Mouse (Mus musculus) forebrain, embryonic 11.5 days (tissue): Measurements from ENCODE around the gene Cdc42bpa. TPM values are rescaled to one million over a fixed set of nuclear protein-coding genes. Genes with fewer than 3 reads are reported as not detected.

ENCODE experiments used
- ATAC-seq: fragments of 200-750 bp; cut with Nextera tagmentation; replicated peaks from 2 replicates; pipeline ENCODE4 v1.8.0; 2017; ENCODE audit warnings: moderate TSS enrichment; ENCODE audit not compliant: low FRiP score
- DNase-seq: peaks from one replicate; pipeline ENCODE4 v3.0.0-alpha.2; 2017; ENCODE audit warnings: low spot score
- H3K27ac ChIP-seq: fragments of 300-500 bp; sonication (generic); 2 replicates; pipeline ENCODE4 v1.5.1; 2014; ENCODE audit warnings: low read depth, low read length
- H3K27me3 ChIP-seq: fragments of 300-500 bp; sonication (generic); 2 replicates; pipeline ENCODE4 v1.6.1; 2014; ENCODE audit warnings: mild to moderate bottlenecking, low read length, mixed read lengths; ENCODE audit not compliant: control insufficient read depth, insufficient read depth
- H3K36me3 ChIP-seq: fragments of 300-500 bp; sonication (generic); 2 replicates; pipeline ENCODE4 v1.6.1; 2014; ENCODE audit warnings: mild to moderate bottlenecking, low read length, moderate library complexity, mixed read lengths; ENCODE audit not compliant: control insufficient read depth, insufficient read depth
- H3K4me1 ChIP-seq: fragments of 300-500 bp; sonication (generic); replicated peaks from 2 replicates; pipeline ENCODE4 v1.6.1; 2014; ENCODE audit warnings: low read length, mixed read lengths; ENCODE audit not compliant: control insufficient read depth, insufficient read depth
- H3K4me2 ChIP-seq: fragments of 300-500 bp; sonication (generic); 2 replicates; pipeline ENCODE4 v1.6.1; 2014; ENCODE audit warnings: low read depth, mild to moderate bottlenecking, low read length, moderate library complexity, mixed read lengths; ENCODE audit not compliant: severe bottlenecking
- H3K4me3 ChIP-seq: fragments of 300-500 bp; sonication (generic); 2 replicates; pipeline ENCODE4 v1.5.1; 2014; ENCODE audit warnings: low read depth, low read length
- H3K9ac ChIP-seq: fragments of 300-500 bp; sonication (generic); 2 replicates; pipeline ENCODE4 v1.6.1; 2014; ENCODE audit warnings: low read length
- H3K9me3 ChIP-seq: fragments of 300-500 bp; sonication (generic); 2 replicates; pipeline ENCODE4 v1.6.1; 2016; ENCODE audit warnings: low read length, mixed read lengths; ENCODE audit not compliant: control insufficient read depth
- WGBS: fragments of 180-500 bp; shearing (Covaris S2); extraction: QIAGEN DNeasy Blood & Tissue Kit; methylation state at CpG from one replicate; pipeline ENCODE4 v1.1.7; 2014; 5-methylcytosine and 5-hydroxymethylcytosine counted together
- polyA plus RNA-seq: library from polyadenylated mRNA; unstranded; fragments of >200 nt; fragmentation: Nextera tagmentation; extraction: Ambion mirVana; gene quantifications from 2 replicates; pipeline ENCODE4 v1.2.1, GENCODE M21; 2014

The Cdc42bpa gene
- polyA plus RNA-seq, 1 experiment from 2014 or later, result 17.1 TPM

DNA sequence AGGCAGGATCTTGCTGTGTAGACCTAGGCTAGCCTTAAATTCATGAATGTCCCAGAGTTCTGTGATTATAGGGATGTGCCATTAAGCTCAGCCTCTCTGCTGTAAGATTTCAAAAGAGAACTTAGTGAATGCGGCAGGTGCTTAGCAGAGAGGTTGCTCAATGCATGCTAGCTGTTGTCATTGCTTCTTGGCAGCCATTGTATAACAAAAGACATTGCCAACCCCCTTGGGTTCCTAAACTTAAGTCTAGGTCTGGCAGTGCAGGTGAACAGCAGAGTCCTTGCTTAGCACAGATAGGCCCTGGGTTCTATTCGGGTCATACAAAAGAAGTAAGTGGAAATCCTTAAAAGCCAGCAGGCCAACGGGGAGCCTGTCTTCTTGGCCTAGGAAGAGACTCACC lies 7.0 kb upstream of the Cdc42bpa start:
- H3K4me2 ChIP-seq, result no peak overlapping the region
- no peaks in the 10 kb centered on the region for H3K36me3 ChIP-seq
- no peak overlapping the region for H3K9ac ChIP-seq
- no peak overlapping the region for H3K27ac ChIP-seq
- 0 out of 2 replicates have a peak, but pooled peaks cover 5% of the 10 kb centered on the region for H3K4me1 ChIP-seq
- no peaks in the 10 kb centered on the region for H3K27me3 ChIP-seq
- H3K4me3 ChIP-seq, result no peak overlapping the region
- ATAC-seq (no peak), DNase-seq (no peak)
- no peaks in the 10 kb centered on the region for H3K9me3 ChIP-seq
- WGBS, result 77% methylated on average over 3 of the region's 3 CpGs

DNA sequence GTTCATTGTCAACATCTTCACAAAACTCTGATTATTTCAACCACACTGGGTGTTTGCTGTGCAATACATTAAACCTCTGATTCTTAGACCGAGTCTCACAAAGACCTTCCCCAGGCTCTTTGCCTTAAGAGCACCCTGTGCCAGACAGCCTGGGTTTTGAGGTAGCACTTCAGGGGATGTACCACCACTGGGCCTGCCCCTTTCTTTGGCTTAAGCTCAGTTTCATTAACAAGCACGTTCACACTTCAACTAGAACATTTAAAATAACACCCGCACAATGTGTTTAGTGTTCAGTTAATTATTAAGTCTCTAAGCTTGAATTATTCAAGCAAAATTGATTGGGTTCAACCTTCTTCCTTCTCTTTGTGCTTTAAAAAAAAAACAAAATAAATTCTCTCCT lies 2.8 kb upstream of the Cdc42bpa start:
- H3K9me3 ChIP-seq, result no peaks in the 10 kb centered on the region
- ATAC-seq (no peak), DNase-seq (no peak)
- H3K9ac ChIP-seq, result no peak overlapping the region
- H3K4me1 ChIP-seq, result peaks cover 13% of the 10 kb centered on the region
- no peak overlapping the region for H3K27ac ChIP-seq
- H3K27me3 ChIP-seq, result no peaks in the 10 kb centered on the region
- no peak overlapping the region for H3K4me3 ChIP-seq
- H3K36me3 ChIP-seq, result no peaks in the 10 kb centered on the region
- no peak overlapping the region for H3K4me2 ChIP-seq
- WGBS, result 32% methylated on average over 3 of the region's 3 CpGs

DNA sequence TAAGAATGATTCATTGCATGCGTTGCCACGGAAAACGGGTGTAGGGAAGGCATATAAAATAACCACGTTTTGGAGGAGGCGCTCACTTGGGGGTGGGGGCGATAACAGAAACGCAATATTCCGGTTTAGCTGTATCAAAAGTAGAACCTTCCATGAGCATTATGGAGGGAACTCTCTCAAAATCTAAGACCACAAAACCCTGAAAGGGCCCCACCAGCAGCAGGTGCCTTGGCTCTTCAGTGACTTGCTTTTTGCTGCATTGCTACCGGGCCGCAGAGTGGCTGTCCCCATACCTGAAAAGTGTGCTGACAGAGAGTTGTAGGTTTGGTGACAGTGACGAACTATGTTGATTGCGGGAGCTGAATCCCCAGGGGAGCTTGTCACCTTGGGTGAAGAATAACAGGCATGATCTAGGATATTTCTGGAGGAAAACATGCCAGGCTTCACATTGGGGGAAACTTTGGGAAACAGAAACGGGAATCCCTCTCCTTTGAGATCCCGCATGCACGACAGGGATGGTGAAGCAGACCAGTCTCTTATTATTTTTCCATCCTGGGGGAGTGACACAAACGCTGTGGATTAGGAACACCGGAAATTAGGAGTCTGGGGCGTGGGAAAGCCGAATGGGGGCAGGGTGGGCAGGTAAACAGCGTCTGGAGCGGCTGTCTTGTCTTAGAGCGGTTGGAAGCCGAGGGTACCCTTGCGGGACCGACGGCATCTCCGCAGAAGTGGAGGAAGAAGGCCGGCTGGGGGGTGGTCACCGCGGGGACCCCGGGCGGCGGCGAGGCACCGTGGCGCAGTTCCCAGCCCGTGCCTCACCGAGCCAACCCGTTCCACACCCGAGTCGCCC lies 1.2 kb upstream of the Cdc42bpa start:
- DNase-seq (peak; percentile 58), ATAC-seq (no peak; the same call in 1 of the 2 replicates)
- Histone ChIP-seq H3K9ac (peak overlapping the region; percentile 96), H3K9me3 (no peaks in the 10 kb centered on the region), H3K4me3 (peak overlapping the region; percentile 83), H3K4me2 (peak overlapping the region; percentile 76), H3K36me3 (no peaks in the 10 kb centered on the region), H3K27ac (peak overlapping the region; percentile 85), H3K27me3 (no peaks in the 10 kb centered on the region), H3K4me1 (peaks cover 13% of the 10 kb centered on the region)
- 4% methylated on average over 41 of the region's 41 CpGs for WGBS

DNA sequence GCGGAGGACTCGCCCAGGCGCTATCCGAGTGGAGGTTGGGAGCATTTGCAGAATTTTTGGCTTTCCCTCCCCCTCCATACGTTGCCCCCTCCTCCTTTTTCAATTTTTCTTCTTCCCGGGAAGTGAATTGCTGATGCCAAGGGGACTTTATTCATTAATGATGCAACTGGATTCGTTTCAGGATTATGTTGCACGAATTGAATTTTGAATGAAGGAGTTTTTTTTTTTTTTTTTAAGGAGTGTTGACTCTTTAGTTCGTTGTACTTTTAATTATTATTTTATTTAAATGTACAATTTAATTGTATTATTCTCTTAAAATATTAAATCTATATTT lies 238 bp downstream of the Cdc42bpa start:
- ATAC-seq (no peak), DNase-seq (no peak)
- Histone ChIP-seq H3K4me2 (peak overlapping the region; percentile 76), H3K27me3 (no peaks in the 10 kb centered on the region), H3K9me3 (no peaks in the 10 kb centered on the region), H3K36me3 (no peaks in the 10 kb centered on the region), H3K4me1 (peaks cover 13% of the 10 kb centered on the region), H3K27ac (peak overlapping the region; percentile 85), H3K4me3 (peak overlapping the region; percentile 83), H3K9ac (peak overlapping the region; percentile 96)
- 0% methylated on average over 9 of the region's 9 CpGs for WGBS

DNA sequence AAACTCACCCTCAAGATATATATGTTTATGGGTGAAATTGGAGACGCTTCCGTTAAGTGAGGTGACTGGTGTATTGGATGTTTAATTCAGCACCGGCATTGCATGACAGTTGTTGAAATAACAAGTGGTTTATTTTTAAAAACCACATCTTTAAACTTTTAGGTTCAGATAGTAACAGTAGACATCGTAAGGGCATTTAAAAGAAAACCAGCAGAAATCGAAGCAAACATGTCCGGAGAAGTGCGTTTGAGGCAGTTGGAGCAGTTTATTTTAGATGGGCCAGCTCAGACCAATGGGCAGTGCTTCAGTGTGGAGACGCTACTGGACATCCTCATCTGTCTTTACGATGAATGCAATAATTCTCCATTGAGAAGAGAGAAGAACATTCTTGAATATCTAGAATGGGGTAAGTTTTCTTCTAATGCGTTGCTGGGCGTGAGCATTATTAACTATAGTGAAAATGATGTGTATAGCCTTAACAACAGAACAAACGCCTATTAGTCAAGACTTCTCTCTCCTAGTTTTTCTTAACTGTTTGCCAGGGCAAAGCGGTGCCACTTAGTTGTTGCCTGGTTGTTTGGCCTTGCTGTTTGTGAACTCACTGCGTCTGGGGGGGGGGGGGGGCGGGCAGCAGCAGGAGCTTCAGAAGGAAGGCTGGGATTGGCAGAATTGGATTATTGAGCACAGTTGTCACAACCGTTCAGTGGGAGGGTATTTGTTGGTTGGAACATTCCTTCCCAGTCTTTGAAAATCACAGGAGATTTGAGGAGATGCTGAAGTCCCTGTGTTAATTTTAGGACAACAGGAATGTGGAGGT lies 818 bp downstream of the Cdc42bpa start:
- Histone ChIP-seq H3K4me2 (peak overlapping the region; percentile 76), H3K9me3 (no peaks in the 10 kb centered on the region), H3K27ac (no peak overlapping the region), H3K36me3 (no peaks in the 10 kb centered on the region), H3K27me3 (no peaks in the 10 kb centered on the region), H3K4me3 (peak overlapping the region; percentile 83), H3K4me1 (peaks cover 13% of the 10 kb centered on the region), H3K9ac (peak overlapping the region; percentile 51; the same call in 1 of the 2 replicates)
- 3% methylated on average over 16 of the region's 16 CpGs for WGBS
- DNase-seq (no peak), ATAC-seq (no peak)

DNA sequence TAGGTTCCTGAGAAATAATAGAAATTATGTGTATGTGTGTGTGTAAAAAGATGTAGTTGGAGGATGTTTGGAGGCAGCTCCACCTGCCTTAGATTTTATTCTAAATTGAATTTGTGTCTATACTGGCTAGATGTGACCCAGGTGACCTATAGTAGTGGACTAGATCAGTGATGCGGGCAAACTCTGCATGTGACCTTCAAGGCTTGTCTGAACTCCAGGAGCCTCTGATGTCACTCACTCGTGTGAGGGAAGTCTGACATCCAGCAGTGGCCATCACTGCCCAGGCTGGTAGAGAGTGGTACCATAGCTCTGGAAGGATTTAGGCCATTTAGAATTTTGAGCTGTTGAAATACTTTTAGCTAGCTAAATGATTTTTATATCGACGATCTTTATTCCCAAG lies 1.5 kb downstream of the Cdc42bpa start:
- WGBS, result 43% methylated on average over 4 of the region's 4 CpGs
- no peak for ATAC-seq
- no peak overlapping the region for H3K9ac ChIP-seq
- DNase-seq, result no peak
- peaks cover 13% of the 10 kb centered on the region for H3K4me1 ChIP-seq
- H3K4me2 ChIP-seq, result peak overlapping the region; percentile 76
- no peaks in the 10 kb centered on the region for H3K27me3 ChIP-seq
- H3K4me3 ChIP-seq, result peak overlapping the region; percentile 83
- no peaks in the 10 kb centered on the region for H3K9me3 ChIP-seq
- no peak overlapping the region for H3K27ac ChIP-seq
- H3K36me3 ChIP-seq, result no peaks in the 10 kb centered on the region

DNA sequence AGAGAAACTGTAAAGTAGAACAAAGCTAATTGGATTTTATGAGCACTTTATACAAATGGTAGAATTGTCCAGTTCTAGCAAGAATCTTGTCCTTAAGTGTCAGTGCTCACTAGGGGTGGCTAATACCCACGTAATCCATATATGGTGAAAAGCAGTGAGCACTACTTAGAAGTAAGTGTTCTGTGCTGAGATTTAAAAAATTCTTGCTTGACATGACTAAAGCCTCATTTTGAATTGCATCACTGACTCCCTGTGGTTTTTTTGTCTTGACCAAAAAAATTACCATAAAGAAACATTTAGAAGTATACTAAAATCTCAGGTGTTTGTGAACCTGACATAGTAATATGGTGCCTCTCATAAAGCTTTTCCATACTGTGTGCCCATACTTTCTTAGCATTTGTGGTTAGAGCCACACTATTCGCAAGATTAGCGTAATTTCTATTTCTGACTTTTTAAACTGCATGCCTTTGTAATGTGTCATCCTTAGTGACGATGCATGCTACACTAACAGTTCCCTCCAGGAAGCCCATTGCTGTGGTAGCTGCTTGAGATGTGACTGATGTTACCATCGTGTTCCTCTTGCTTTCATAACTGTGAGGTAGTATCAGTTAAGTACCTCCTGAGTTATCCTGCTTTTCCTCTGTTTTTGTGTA lies 9.6 kb downstream of the Cdc42bpa start:
- DNase-seq (no peak), ATAC-seq (no peak)
- Histone ChIP-seq H3K4me3 (no peak overlapping the region), H3K36me3 (no peaks in the 10 kb centered on the region), H3K27me3 (no peaks in the 10 kb centered on the region), H3K9ac (no peak overlapping the region), H3K4me1 (no peaks in the 10 kb centered on the region), H3K9me3 (no peaks in the 10 kb centered on the region), H3K4me2 (no peak overlapping the region), H3K27ac (no peak overlapping the region)
- WGBS, result 84% methylated on average over 5 of the region's 5 CpGs

DNA sequence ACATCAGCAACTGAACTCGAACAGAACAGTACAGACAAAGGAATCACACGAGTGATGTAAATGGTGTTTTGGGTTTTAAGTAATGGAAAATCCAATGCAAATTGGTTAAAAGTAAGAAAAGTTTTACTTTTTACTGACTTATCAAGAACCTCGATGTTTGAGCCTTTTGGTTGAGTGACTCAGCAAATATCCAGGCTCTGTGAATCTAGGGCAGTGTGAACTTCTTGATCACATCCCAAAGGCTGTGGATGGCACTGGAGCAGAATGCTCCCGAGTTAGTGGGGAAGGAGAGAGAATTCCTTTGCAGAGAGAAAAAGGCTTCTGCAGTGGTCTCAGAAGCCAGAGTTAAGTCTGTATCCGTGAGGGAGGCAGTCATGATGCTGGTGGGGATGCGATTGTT lies 14.7 kb downstream of the Cdc42bpa start:
- H3K4me2 ChIP-seq, result no peak overlapping the region
- no peak overlapping the region for H3K27ac ChIP-seq
- no peak overlapping the region for H3K9ac ChIP-seq
- WGBS, result 80% methylated on average over 6 of the region's 6 CpGs
- ATAC-seq, result no peak
- H3K4me3 ChIP-seq, result no peak overlapping the region
- H3K9me3 ChIP-seq, result no peaks in the 10 kb centered on the region
- H3K36me3 ChIP-seq, result no peaks in the 10 kb centered on the region
- no peak for DNase-seq
- H3K4me1 ChIP-seq, result no peaks in the 10 kb centered on the region
- no peaks in the 10 kb centered on the region for H3K27me3 ChIP-seq
